Mouse (Mus musculus): ENCODE measurements around the gene Tmem160. TPM values are rescaled to one million over a fixed set of nuclear protein-coding genes. Genes with fewer than 3 reads are reported as not detected.

Gene Tmem160
- polyA plus RNA-seq, 1 experiment: 233 TPM

DNA sequence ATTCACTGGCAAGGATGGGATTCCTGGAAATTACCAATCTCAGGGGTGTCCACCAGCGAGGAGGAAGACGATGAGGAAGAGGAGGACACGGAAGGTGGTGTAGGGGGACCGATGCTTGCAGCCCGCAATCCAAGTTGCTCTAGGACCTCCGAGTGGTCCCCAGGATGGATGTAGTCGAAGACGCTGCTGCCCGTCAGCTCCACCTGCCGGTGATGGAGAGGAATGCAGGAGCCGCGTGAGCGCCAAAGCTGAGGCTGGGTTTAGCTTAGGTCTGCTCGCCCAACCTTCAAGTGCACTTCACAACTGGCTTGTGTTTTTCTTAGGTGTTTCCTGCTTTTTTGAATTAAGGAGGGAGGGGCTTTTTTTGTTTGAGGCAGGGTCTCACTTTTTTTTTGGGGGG, 10.6 kb downstream of the Tmem160 start:
- no peak for TF ChIP-seq GATA1 (IDR thresholded peaks at IDR 0.05; ENCODE audit: borderline replicate concordance, low read length)
- no peak for TF ChIP-seq FLI1 (IDR thresholded peaks at IDR 0.05; ENCODE audit: low read length)
- Histone ChIP-seq H3K4me3 (replicated peaks) (no peak overlapping the region), H3K27me3 (replicated peaks) (peaks cover 34% of the 10 kb centered on the region)

DNA sequence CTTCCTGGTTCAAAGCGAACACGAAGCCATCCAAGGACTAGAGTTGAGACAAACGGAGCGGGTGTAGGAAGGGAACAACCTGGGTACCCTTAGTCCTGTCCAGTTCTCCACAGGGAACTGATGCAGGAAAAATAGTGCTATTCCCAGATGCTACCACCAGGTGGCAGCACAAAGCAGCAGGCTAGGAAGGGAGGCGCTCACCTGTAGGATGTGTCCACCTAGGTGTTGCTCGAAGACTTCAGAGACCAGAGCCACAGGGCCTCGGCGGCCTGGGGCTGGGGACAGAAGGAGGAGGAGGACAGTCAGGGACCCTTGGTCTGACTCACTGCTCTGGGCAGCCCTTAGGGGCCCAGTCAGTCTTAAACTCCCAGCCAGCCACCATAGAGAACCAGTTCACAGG, 12.6 kb downstream of the Tmem160 start:
- Histone ChIP-seq H3K9me3 (0 out of 2 replicates have a peak, but pooled peaks cover 3% of the 10 kb centered on the region), H3K27me3 (replicated peaks) (peaks cover 52% of the 10 kb centered on the region), H3K4me1 (peaks cover 15% of the 10 kb centered on the region), H3K36me3 (replicated peaks; ENCODE audit: low read length) (no peaks in the 10 kb centered on the region), H3K4me3 (replicated peaks) (no peak overlapping the region)
- TF ChIP-seq FLI1 (IDR thresholded peaks at IDR 0.05; ENCODE audit: low read length) (no peak), GATA1 (IDR thresholded peaks at IDR 0.05; ENCODE audit: borderline replicate concordance, low read length) (no peak)

More for the DNA sequence above, 10.6 kb downstream of the Tmem160 start:
- Histone ChIP-seq H3K4me1 (peaks cover 15% of the 10 kb centered on the region), H3K36me3 (replicated peaks; ENCODE audit: low read length) (peaks cover 9% of the 10 kb centered on the region), H3K9me3 (peaks cover 5% of the 10 kb centered on the region)

DNA sequence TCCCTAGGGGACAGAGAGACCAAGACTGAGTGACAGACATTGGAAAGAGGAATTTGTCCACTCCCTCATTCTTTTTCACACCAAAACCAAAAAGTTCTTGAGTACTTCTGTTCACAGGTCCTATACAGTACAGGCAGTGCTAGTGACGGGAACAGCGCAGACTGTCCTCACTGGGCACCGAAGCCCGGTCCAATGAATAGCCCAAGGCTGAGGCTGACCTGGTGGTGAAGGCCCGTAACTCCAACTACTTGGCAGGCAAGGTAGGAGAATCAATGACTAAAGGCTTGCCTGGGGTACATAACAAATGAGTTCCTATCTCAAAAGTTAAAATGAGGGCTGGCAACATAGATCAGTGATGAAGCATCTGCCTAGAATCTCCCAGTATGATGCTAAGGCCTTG, 13.0 kb downstream of the Tmem160 start:
- Histone ChIP-seq H3K9me3 (0 out of 2 replicates have a peak, but pooled peaks cover 3% of the 10 kb centered on the region), H3K27me3 (replicated peaks) (peaks cover 52% of the 10 kb centered on the region), H3K36me3 (replicated peaks; ENCODE audit: low read length) (no peaks in the 10 kb centered on the region), H3K4me1 (peaks cover 12% of the 10 kb centered on the region), H3K4me3 (replicated peaks) (no peak overlapping the region)
- TF ChIP-seq FLI1 (IDR thresholded peaks at IDR 0.05; ENCODE audit: low read length): no peak
- TF ChIP-seq GATA1 (IDR thresholded peaks at IDR 0.05; ENCODE audit: borderline replicate concordance, low read length): no peak

DNA sequence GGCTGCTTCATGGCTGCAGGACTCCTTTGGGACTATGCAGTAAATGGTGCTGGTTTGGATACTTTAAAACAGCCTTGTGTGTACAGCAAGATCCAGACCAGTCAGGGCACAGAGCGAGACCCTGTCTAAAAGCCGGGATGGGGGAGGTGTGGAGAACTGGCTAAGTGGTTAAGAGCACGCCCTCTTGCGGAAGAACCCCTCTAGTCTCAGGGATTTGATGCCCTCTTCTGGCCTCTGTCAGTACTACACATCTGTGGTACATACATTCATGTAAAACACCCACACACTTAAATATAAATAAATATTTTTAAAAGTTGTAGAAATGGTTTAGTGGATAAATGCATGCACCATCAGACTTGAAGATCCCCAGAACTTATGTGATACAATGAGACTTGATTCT, 14.0 kb downstream of the Tmem160 start:
- Histone ChIP-seq H3K4me3 (replicated peaks) (no peak overlapping the region), H3K4me1 (peaks cover 10% of the 10 kb centered on the region), H3K36me3 (replicated peaks; ENCODE audit: low read length) (no peaks in the 10 kb centered on the region), H3K27me3 (replicated peaks) (peaks cover 52% of the 10 kb centered on the region), H3K9me3 (0 out of 2 replicates have a peak, but pooled peaks cover 3% of the 10 kb centered on the region)
- no peak for TF ChIP-seq FLI1 (IDR thresholded peaks at IDR 0.05; ENCODE audit: low read length)
- TF ChIP-seq GATA1 (IDR thresholded peaks at IDR 0.05; ENCODE audit: borderline replicate concordance, low read length): no peak

DNA sequence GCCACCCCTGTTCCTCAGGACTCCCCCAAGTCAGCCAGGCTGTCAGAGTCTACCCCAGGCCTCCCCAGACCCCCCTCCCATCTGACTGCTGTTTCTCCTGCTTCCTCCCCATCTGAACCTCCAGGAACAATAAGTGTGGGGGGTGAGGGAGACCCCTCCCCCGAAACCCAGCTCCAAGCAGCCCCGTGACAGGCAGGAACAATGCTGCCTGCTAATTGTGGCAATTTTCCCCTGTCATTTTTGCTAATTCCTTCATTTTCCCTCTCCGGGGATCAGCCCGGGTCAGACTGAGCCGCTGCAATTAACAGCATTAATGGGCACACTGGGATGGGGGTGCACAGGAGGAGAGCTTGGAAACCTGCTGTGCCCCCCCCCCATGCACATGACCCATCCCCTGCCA, 15.5 kb downstream of the Tmem160 start:
- H3K27me3 ChIP-seq (replicated peaks): peaks cover 55% of the 10 kb centered on the region
- H3K36me3 ChIP-seq (replicated peaks; ENCODE audit: low read length): no peaks in the 10 kb centered on the region
- no peak for TF ChIP-seq GATA1 (IDR thresholded peaks at IDR 0.05; ENCODE audit: borderline replicate concordance, low read length)
- no peak for TF ChIP-seq FLI1 (IDR thresholded peaks at IDR 0.05; ENCODE audit: low read length)
- no peak overlapping the region for H3K4me3 ChIP-seq (replicated peaks)
- H3K9me3 ChIP-seq: 0 out of 2 replicates have a peak, but pooled peaks cover 3% of the 10 kb centered on the region
- peaks cover 16% of the 10 kb centered on the region for H3K4me1 ChIP-seq

DNA sequence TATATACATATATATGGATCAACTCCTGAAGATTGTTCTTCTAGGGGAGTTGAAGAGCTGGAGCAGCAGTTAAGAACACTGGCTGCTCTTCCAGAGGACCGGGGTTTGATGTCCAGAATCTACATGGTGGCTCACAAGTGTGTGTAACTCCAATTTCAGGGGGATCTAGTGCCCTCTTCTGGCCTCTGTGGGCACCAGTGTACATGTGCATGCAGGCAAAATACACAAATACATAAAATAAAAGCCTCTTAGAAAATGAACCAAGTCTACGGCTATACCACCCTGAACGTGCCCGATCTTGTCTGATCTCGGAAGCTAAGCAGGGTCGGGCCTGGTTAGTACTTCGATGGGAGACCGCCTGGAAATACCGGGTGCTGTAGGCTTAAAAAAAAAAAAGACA, 19.0 kb downstream of the Tmem160 start:
- Histone ChIP-seq H3K9me3 (0 out of 2 replicates have a peak, but pooled peaks cover under 1% of the 10 kb centered on the region), H3K4me1 (peaks cover 36% of the 10 kb centered on the region), H3K36me3 (replicated peaks; ENCODE audit: low read length) (no peaks in the 10 kb centered on the region), H3K27me3 (replicated peaks) (peaks cover 82% of the 10 kb centered on the region), H3K4me3 (replicated peaks) (no peak overlapping the region)
- TF ChIP-seq GATA1 (IDR thresholded peaks at IDR 0.05; ENCODE audit: borderline replicate concordance, low read length) (no peak), FLI1 (IDR thresholded peaks at IDR 0.05; ENCODE audit: low read length) (no peak)

DNA sequence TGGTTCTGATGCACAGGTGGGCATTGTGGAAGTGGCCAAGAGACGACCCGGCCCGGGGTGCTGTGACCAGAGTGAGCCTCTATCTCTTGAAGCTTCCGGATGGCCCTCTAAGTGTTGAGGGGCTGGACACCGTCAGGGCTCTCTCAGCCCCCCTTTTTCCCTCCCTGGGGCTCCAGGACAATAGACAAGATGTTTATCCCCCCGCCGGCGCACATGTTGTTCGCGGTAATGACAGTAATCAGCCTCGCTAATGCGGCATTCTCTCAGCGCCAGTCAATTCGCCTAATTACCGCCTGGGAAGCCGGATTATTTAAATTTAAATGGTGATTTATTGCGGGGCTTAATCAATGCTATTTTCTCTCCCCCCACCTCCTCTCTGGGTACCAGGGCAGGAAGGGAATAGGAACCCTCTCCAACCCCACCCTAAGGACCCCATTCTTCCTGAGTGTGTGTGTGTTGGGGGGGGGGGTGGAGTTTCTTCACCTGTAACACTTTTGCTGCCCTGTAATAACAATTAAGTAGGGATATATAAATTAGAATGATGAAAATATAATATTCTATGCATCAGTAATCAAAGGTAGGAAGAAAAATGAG, 19.6 kb downstream of the Tmem160 start:
- Histone ChIP-seq H3K27me3 (replicated peaks) (peaks cover 89% of the 10 kb centered on the region), H3K9me3 (peaks cover 2% of the 10 kb centered on the region; the same call in 1 of the 2 replicates), H3K4me3 (replicated peaks) (no peak overlapping the region), H3K36me3 (replicated peaks; ENCODE audit: low read length) (no peaks in the 10 kb centered on the region), H3K4me1 (peaks cover 39% of the 10 kb centered on the region)
- TF ChIP-seq GATA1 (IDR thresholded peaks at IDR 0.05; ENCODE audit: borderline replicate concordance, low read length) (no peak), FLI1 (IDR thresholded peaks at IDR 0.05; ENCODE audit: low read length) (no peak)

DNA sequence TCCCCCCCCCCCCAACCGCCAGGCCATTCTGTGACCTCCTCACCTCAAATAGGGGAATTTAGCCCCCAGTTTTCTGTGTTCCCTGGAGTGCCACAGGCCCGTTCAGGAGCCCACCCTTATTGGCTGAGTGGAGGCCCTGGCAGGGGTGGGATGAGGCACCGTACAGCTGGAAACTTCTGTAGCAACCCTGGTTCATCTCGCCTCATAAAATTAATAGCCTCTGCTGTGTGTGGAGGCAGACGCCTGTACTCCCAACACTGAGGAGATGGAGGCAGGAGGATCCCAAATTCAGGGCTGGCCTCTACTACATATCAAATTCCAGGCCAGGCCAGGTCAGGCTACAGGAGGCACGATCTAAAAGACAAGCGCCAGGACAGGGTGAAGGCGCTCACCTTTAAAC, 21.3 kb downstream of the Tmem160 start:
- TF ChIP-seq GATA1 (IDR thresholded peaks at IDR 0.05; ENCODE audit: borderline replicate concordance, low read length) (no peak), FLI1 (IDR thresholded peaks at IDR 0.05; ENCODE audit: low read length) (no peak)
- Histone ChIP-seq H3K9me3 (peaks cover 7% of the 10 kb centered on the region; the same call in 1 of the 2 replicates), H3K4me1 (peaks cover 29% of the 10 kb centered on the region), H3K27me3 (replicated peaks) (peaks cover 85% of the 10 kb centered on the region), H3K36me3 (replicated peaks; ENCODE audit: low read length) (no peaks in the 10 kb centered on the region), H3K4me3 (replicated peaks) (no peak overlapping the region)

DNA sequence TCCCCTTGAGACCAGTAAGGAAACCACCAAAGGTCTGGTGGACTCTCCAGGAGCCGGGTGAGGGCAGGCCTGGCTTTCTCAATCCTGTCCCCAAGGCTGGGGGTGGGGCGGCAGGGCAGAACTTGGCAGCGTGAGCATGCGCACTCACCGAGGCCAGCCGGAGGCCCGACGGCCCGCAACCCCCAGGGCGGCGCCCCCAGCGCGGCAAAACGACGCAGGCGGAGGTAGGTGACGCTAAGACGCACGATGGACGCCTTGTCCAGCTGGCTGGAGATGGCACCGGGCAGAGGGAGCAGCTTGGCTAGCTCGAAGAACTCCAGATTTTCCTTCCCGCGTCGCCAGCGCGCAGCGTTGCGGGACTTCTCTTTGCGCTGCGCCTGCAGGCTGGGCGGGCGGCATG, 21.9 kb downstream of the Tmem160 start:
- no peaks in the 10 kb centered on the region for H3K36me3 ChIP-seq (replicated peaks; ENCODE audit: low read length)
- peaks cover 81% of the 10 kb centered on the region for H3K27me3 ChIP-seq (replicated peaks)
- TF ChIP-seq FLI1 (IDR thresholded peaks at IDR 0.05; ENCODE audit: low read length) (no peak), GATA1 (IDR thresholded peaks at IDR 0.05; ENCODE audit: borderline replicate concordance, low read length) (no peak)
- H3K4me3 ChIP-seq (replicated peaks): peak overlapping the region; percentile 73
- peaks cover 29% of the 10 kb centered on the region for H3K4me1 ChIP-seq
- H3K9me3 ChIP-seq: peaks cover 7% of the 10 kb centered on the region; the same call in 1 of the 2 replicates

DNA sequence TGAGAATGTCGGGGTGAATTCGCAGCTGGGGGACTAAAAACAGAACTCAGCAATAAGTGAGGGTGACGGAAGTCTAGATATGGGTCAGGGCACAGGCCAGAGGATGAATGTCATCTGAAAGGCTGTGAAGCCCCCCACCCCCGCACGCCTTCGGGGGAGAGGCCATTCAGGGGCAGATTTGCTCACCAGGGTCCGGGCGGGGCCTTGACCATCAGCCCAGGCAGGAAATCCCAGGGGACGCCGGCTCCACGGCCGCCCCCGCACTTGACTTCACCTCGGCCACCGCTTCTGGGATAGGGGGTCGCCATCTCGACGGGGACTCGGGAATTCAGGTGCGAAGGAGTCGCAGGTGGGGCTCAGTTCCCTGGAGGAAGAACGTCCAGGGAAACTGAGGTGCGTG, 22.7 kb downstream of the Tmem160 start:
- H3K9me3 ChIP-seq: peaks cover 7% of the 10 kb centered on the region; the same call in 1 of the 2 replicates
- TF ChIP-seq FLI1 (IDR thresholded peaks at IDR 0.05; ENCODE audit: low read length): no peak
- TF ChIP-seq GATA1 (IDR thresholded peaks at IDR 0.05; ENCODE audit: borderline replicate concordance, low read length): no peak
- H3K4me3 ChIP-seq (replicated peaks): no peak overlapping the region
- peaks cover 79% of the 10 kb centered on the region for H3K27me3 ChIP-seq (replicated peaks)
- no peaks in the 10 kb centered on the region for H3K36me3 ChIP-seq (replicated peaks; ENCODE audit: low read length)
- H3K4me1 ChIP-seq: peaks cover 29% of the 10 kb centered on the region

Measured in megakaryocyte, embryonic 14.5 days (primary cell).